Mouse (Mus musculus) cerebellum, adult 2 months (tissue): ENCODE data around the gene Tti1. TPM values are rescaled to one million over a fixed set of nuclear protein-coding genes. Genes with fewer than 3 reads are reported as not detected.
A peak's percentile ranks its signal among the peaks of the same experiment; 100 is the strongest.

ENCODE experiments used
- DNase-seq, 2 experiments: peaks; one replicate each; pipeline ENCODE4 v3.0.0; 2021
- H3K27ac ChIP-seq: fragments of 200-500 bp; 2 replicates; pipeline ENCODE4 v1.5.1; 2012; ENCODE audit warnings: low read length, control low read depth, inconsistent platforms; ENCODE audit not compliant: insufficient read depth
- H3K27me3 ChIP-seq: fragments of 200-500 bp; 2 replicates; pipeline ENCODE4 v1.6.1; 2012; ENCODE audit warnings: inconsistent platforms, mild to moderate bottlenecking, low read length, moderate library complexity; ENCODE audit not compliant: control insufficient read depth, insufficient read depth
- H3K4me1 ChIP-seq: fragments of 200-500 bp; 2 replicates; pipeline ENCODE4 v1.6.1; 2011; ENCODE audit warnings: low read length; ENCODE audit not compliant: control insufficient read depth, insufficient read depth
- H3K4me3 ChIP-seq: fragments of 200-500 bp; replicated peaks from 2 replicates; pipeline ENCODE3; 2011; ENCODE audit warnings: mild to moderate bottlenecking, low read depth, low read length, control low read depth; ENCODE audit not compliant: insufficient read depth
- CTCF ChIP-seq: fragments of 200-500 bp; IDR thresholded peaks from 2 replicates; pipeline ENCODE4 v1.5.1; 2011; ENCODE audit warnings: low read depth, mild to moderate bottlenecking, control low read depth, low read length, moderate library complexity, borderline replicate concordance; ENCODE audit not compliant: insufficient read depth
- POLR2A ChIP-seq: fragments of 200-500 bp; IDR thresholded peaks from 2 replicates; pipeline ENCODE4 v1.6.1; 2011; ENCODE audit warnings: low read length, control low read depth, borderline replicate concordance; ENCODE audit not compliant: insufficient read depth
- whole genome bisulfite sequencing: fragments of 180-500 bp; shearing (Covaris S2); methylation state at CpG from one replicate; pipeline ENCODE4 v1.1.7; 2018; 5-methylcytosine and 5-hydroxymethylcytosine counted together
- polyA plus RNA-seq: library from polyadenylated mRNA; depleted of rRNA; stranded (reverse); fragments of >200 nt; gene quantifications from 2 replicates; pipeline ENCODE4 v1.2.3, GENCODE M21; 2012

Tti1 gene
- polyA plus RNA-seq, 1 experiment = 19.9 TPM

GRCm38 (mm10) chr2:158054596-158054995 is 26.4 kb upstream of the Tti1 start:
- WGBS = 95% methylated on average over 3 of the region's 3 CpGs
- Histone ChIP-seq H3K27ac (no peak overlapping the region), H3K4me1 (peaks cover 25% of the 10 kb centered on the region), H3K4me3 (no peak overlapping the region), H3K27me3 (no peaks in the 10 kb centered on the region)
- TF ChIP-seq POLR2A (no peak), CTCF (no peak)
- DNase-seq = no peak

- Histone ChIP-seq H3K4me1 (no peaks in the 10 kb centered on the region), H3K27ac (no peak overlapping the region), H3K4me3 (no peak overlapping the region), H3K27me3 (no peaks in the 10 kb centered on the region)
- TF ChIP-seq POLR2A = no peak
- TF ChIP-seq CTCF = no peak
- WGBS = 97% methylated on average over 8 of the region's 8 CpGs
- no peak for DNase-seq
Observed at GRCm38 (mm10) chr2:158050116-158050515, 21.9 kb upstream of the Tti1 start.

- DNase-seq = no peak
- H3K27ac ChIP-seq = no peak overlapping the region
- WGBS = 95% methylated on average over 1 of the region's 1 CpGs
- H3K4me3 ChIP-seq = no peak overlapping the region
- no peaks in the 10 kb centered on the region for H3K27me3 ChIP-seq
- TF ChIP-seq CTCF (no peak), POLR2A (no peak)
- H3K4me1 ChIP-seq = no peaks in the 10 kb centered on the region
Observed at GRCm38 (mm10) chr2:158048718-158049117, 20.5 kb upstream of the Tti1 start.

GRCm38 (mm10) chr2:158047903-158048302 is 19.7 kb upstream of the Tti1 start:
- no peak overlapping the region for H3K27ac ChIP-seq
- DNase-seq = peak; percentile 63 to 64
- 61% methylated on average over 3 of the region's 3 CpGs for WGBS
- TF ChIP-seq POLR2A (no peak), CTCF (peak; percentile 84)
- no peaks in the 10 kb centered on the region for H3K4me1 ChIP-seq
- no peaks in the 10 kb centered on the region for H3K27me3 ChIP-seq
- no peak overlapping the region for H3K4me3 ChIP-seq

GRCm38 (mm10) chr2:158046186-158046585 is 18.0 kb upstream of the Tti1 start:
- 79% methylated on average over 4 of the region's 4 CpGs for WGBS
- H3K4me3 ChIP-seq = no peak overlapping the region
- H3K27ac ChIP-seq = no peak overlapping the region
- no peaks in the 10 kb centered on the region for H3K27me3 ChIP-seq
- DNase-seq = no peak
- H3K4me1 ChIP-seq = no peaks in the 10 kb centered on the region
- TF ChIP-seq POLR2A (no peak), CTCF (no peak)

- no peak for DNase-seq
- no peaks in the 10 kb centered on the region for H3K27me3 ChIP-seq
- WGBS = 88% methylated on average over 8 of the region's 8 CpGs
- TF ChIP-seq CTCF (no peak), POLR2A (no peak)
- H3K4me3 ChIP-seq = no peak overlapping the region
- H3K27ac ChIP-seq = no peak overlapping the region
- H3K4me1 ChIP-seq = no peaks in the 10 kb centered on the region
Observed at GRCm38 (mm10) chr2:158043504-158043903, 15.3 kb upstream of the Tti1 start.

- 43% methylated on average over 2 of the region's 2 CpGs for WGBS
- no peak overlapping the region for H3K27ac ChIP-seq
- H3K4me1 ChIP-seq = no peaks in the 10 kb centered on the region
- no peaks in the 10 kb centered on the region for H3K27me3 ChIP-seq
- H3K4me3 ChIP-seq = no peak overlapping the region
- no peak for DNase-seq
- TF ChIP-seq POLR2A = no peak
- TF ChIP-seq CTCF = no peak
Observed at GRCm38 (mm10) chr2:158040396-158040795, 12.2 kb upstream of the Tti1 start.

GRCm38 (mm10) chr2:158039662-158040061 is 11.4 kb upstream of the Tti1 start:
- H3K4me3 ChIP-seq = no peak overlapping the region
- no peak overlapping the region for H3K27ac ChIP-seq
- TF ChIP-seq POLR2A (no peak), CTCF (no peak)
- H3K4me1 ChIP-seq = no peaks in the 10 kb centered on the region
- 82% methylated on average over 1 of the region's 1 CpGs for WGBS
- DNase-seq = no peak
- no peaks in the 10 kb centered on the region for H3K27me3 ChIP-seq
